Mouse (Mus musculus) embryonic facial prominence, embryonic 10.5 days (tissue): ENCODE measurements around the gene Astn2. TPM values are rescaled to one million over a fixed set of nuclear protein-coding genes. Genes with fewer than 3 reads are reported as not detected.
"Not testable (repeated sequence)": the region's sequence is repeated elsewhere in the genome, so short reads cannot be mapped to it uniquely, and the experiment has no call there.

Experiments used
- DNase-seq: peaks from one replicate; pipeline ENCODE4 v3.0.0-alpha.2; 2017; ENCODE audit warnings: low spot score
- H3K27ac ChIP-seq: fragments of 300-500 bp; sonication (generic); replicated peaks from 2 replicates; pipeline ENCODE4 v1.5.1; 2016; ENCODE audit warnings: mild to moderate bottlenecking
- H3K27me3 ChIP-seq: fragments of 300-500 bp; sonication (generic); replicated peaks from 2 replicates; pipeline ENCODE4 v1.6.1; 2016; ENCODE audit warnings: low read depth, mild to moderate bottlenecking; ENCODE audit not compliant: poor library complexity, severe bottlenecking
- H3K36me3 ChIP-seq: fragments of 300-500 bp; sonication (generic); replicated peaks from 2 replicates; pipeline ENCODE4 v1.6.1; 2016; ENCODE audit warnings: mild to moderate bottlenecking, moderate library complexity
- H3K4me1 ChIP-seq: fragments of 300-500 bp; sonication (generic); 2 replicates; pipeline ENCODE4 v1.6.1; 2016
- H3K4me3 ChIP-seq: fragments of 300-500 bp; sonication (generic); 2 replicates; pipeline ENCODE4 v1.5.1; 2016; ENCODE audit warnings: mild to moderate bottlenecking, moderate library complexity
- H3K9me3 ChIP-seq: fragments of 300-500 bp; sonication (generic); 2 replicates; pipeline ENCODE4 v1.6.1; 2016; ENCODE audit warnings: mild to moderate bottlenecking
- WGBS: fragments of 180-500 bp; shearing (Covaris S2); methylation state at CpG from one replicate; pipeline ENCODE4 v1.1.7; 2016; 5-methylcytosine and 5-hydroxymethylcytosine counted together
- polyA plus RNA-seq: library from polyadenylated mRNA; unstranded; fragments of >200 nt; fragmentation: Nextera tagmentation; extraction: Ambion mirVana; gene quantifications from 2 replicates; pipeline ENCODE4 v1.2.1, GENCODE M21; 2016

Gene Astn2
- polyA plus RNA-seq, 1 experiment from 2014 or later: 0.40 TPM

- WGBS: 44% methylated on average over 3 of the region's 3 CpGs
- no peaks in the 10 kb centered on the region for H3K9me3 ChIP-seq
- no peaks in the 10 kb centered on the region for H3K27me3 ChIP-seq
- no peaks in the 10 kb centered on the region for H3K36me3 ChIP-seq
- no peak overlapping the region for H3K4me3 ChIP-seq
- no peak overlapping the region for H3K27ac ChIP-seq
- H3K4me1 ChIP-seq: peaks cover 11% of the 10 kb centered on the region
- no peak for DNase-seq
Measured at GRCm38 (mm10) chr4:65686258-65687005, 718.0 kb downstream of the Astn2 start.

DNA sequence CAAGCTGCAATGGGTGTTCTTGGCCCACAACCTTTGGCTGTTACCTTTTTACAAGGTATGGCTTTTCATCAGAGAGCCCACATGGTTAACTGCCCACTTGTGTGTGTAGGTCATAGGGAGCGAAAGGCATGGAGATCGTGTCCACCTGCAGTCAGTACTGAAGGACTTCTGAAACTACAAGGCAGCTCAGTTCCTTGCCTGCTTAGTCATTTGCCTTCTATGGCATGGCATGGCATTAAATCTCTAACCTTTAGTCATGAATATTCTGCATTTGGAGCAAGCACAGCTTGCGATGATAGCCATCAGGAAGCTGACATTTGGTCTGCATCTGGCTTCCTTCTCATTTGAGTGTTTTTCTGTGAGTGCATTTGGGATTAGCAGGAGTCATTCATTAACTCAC, 720.0 kb downstream of the Astn2 start:
- 88% methylated on average over 3 of the region's 3 CpGs for WGBS
- Histone ChIP-seq H3K36me3 (no peaks in the 10 kb centered on the region), H3K4me1 (peaks cover 11% of the 10 kb centered on the region), H3K27ac (no peak overlapping the region), H3K9me3 (no peaks in the 10 kb centered on the region), H3K4me3 (no peak overlapping the region), H3K27me3 (no peaks in the 10 kb centered on the region)
- DNase-seq: no peak

- not testable (repeated sequence) for H3K36me3 ChIP-seq, H3K4me1 ChIP-seq, H3K4me3 ChIP-seq, DNase-seq, H3K9me3 ChIP-seq, H3K27ac ChIP-seq, H3K27me3 ChIP-seq
- WGBS: 40% methylated on average over 2 of the region's 2 CpGs
Measured at GRCm38 (mm10) chr4:65679786-65680185, 724.6 kb downstream of the Astn2 start.

DNA sequence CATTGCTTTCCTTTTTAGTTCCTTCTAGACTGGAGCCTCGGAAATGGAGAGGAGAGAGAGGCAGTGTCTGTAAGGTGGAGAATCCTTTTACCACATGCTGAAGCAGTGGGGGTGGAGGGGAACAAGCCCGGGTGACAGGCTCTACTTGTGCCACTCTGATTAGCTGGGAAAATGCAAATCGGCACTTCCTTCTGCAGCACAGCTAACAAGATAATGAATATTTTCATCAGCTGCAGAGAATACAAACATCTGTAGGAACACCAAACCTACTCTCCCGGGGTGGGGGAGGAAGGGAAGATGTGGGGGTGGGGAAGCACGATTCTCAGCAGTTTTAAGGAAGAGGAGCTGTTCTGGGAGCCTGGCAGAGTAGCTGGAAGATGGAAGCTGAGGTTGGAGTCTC, 725.5 kb downstream of the Astn2 start:
- H3K4me3 ChIP-seq: no peak overlapping the region
- no peak for DNase-seq
- H3K36me3 ChIP-seq: no peaks in the 10 kb centered on the region
- no peaks in the 10 kb centered on the region for H3K27me3 ChIP-seq
- no peak overlapping the region for H3K27ac ChIP-seq
- WGBS: 26% methylated on average over 5 of the region's 5 CpGs
- no peaks in the 10 kb centered on the region for H3K9me3 ChIP-seq
- H3K4me1 ChIP-seq: peaks cover 8% of the 10 kb centered on the region

DNA sequence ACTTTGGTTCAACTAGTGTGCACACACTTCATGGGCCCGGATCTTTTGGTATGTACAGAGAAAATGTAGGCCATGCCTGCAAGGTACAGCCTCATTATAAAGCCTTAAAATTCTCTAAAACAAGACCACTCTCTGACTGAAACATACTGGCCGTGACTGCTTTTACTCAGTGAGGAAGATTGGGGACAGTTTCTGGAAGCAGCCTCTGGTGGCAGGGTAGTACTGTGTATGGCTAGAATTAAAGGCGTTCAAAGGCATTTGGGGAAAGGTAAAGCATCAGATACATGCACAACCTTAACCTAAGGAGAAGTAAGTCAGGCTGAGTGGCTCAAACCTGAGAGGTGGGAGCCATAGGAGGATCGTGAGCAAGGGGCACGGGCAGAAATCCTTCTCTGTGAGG, 725.9 kb downstream of the Astn2 start:
- Histone ChIP-seq H3K4me1 (peaks cover 8% of the 10 kb centered on the region), H3K9me3 (no peaks in the 10 kb centered on the region), H3K36me3 (no peaks in the 10 kb centered on the region), H3K4me3 (no peak overlapping the region), H3K27ac (no peak overlapping the region), H3K27me3 (no peaks in the 10 kb centered on the region)
- 62% methylated on average over 5 of the region's 5 CpGs for WGBS
- DNase-seq: no peak

DNA sequence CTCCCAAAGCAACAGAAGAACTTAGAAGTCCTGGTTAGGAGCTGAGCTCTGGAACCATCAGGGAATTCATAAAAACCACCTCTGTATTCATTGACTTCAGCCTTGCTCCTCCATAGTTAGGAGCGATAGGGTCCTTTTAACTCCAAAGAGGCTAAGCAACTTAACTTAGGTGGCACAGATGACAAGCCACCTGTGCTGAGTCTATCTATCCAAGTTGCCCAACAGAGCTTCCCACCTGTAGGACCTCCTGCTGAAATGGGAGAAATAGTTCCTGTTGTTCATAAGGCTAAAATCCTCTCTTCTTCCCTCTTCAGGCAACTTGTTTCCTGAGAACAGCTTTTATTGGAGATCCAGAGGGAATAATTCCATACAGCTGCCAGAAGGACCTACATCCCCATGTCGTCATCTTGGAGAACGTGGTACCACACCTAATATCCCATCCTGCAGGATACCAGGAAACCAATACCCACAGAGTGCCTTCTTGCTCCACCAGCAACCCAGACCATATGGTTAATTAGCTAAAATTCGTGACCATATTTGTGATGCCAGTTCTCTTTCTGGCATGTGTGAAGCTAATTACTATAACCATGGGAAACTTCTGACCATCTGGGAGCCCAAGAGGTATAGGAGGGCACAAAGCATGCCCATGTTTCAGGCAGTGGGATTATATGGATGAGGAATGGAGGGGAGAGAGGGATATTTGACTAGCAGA, 730.0 kb downstream of the Astn2 start:
- WGBS: 91% methylated on average over 4 of the region's 4 CpGs
- no peak for DNase-seq
- Histone ChIP-seq H3K4me1 (peaks cover 8% of the 10 kb centered on the region), H3K36me3 (no peaks in the 10 kb centered on the region), H3K9me3 (no peaks in the 10 kb centered on the region), H3K27me3 (no peaks in the 10 kb centered on the region), H3K27ac (no peak overlapping the region), H3K4me3 (no peak overlapping the region)

GRCm38 (mm10) chr4:65673418-65673933, 730.9 kb downstream of the Astn2 start:
- Histone ChIP-seq H3K4me1 (no peaks in the 10 kb centered on the region), H3K27me3 (no peaks in the 10 kb centered on the region), H3K4me3 (no peak overlapping the region), H3K9me3 (no peaks in the 10 kb centered on the region), H3K27ac (no peak overlapping the region), H3K36me3 (no peaks in the 10 kb centered on the region)
- WGBS: 87% methylated on average over 4 of the region's 4 CpGs
- DNase-seq: no peak

DNA sequence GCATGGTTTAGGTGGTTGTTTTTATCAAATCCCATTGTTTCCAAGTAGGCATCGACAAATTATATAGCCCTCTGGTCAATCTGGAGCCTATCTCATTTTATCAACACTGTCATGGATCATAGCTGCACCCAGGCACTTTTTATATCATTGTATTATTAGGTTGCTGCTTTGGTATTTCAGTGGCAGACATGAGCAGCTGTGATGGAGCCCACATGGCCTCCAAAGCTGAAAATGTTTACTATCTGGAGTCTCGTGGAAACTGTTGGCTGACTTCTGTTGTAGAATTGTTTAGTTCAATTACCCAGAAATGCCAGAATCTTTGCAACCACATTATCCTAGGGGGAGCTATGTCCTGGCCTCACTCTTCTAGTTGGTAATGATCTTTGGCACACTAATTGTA, 732.1 kb downstream of the Astn2 start:
- DNase-seq: no peak
- WGBS: 75% methylated on average over 2 of the region's 2 CpGs
- no peaks in the 10 kb centered on the region for H3K36me3 ChIP-seq
- H3K4me3 ChIP-seq: no peak overlapping the region
- no peaks in the 10 kb centered on the region for H3K9me3 ChIP-seq
- H3K27me3 ChIP-seq: no peaks in the 10 kb centered on the region
- H3K27ac ChIP-seq: no peak overlapping the region
- H3K4me1 ChIP-seq: 0 out of 2 replicates have a peak, but pooled peaks cover under 1% of the 10 kb centered on the region

DNA sequence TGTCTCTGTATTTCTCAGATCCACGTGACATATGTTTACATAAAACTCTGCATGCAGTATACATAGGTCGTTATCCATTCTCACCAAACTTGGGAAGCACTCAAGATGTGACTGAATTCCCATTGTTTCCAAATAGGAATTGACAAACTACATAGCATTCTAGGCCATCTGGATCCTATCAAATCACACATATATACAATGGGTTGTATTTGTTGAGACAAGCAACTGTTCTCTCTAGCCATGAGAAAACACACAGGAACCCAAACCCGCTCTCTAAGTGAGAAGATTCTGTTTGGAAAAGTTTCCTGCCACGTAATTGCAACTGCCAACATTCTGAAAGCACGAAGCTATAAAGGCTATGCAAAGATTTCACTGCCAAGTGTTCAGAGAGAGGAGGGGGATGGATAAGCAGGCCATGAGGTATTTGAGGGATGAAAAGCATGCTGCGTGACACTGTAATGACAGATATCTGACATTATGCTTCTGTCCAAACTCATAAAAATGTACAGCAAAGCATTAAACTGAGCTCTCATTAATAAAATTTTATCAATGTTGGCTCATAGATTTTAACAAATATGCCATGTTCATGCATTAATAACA, 732.7 kb downstream of the Astn2 start:
- H3K4me1 ChIP-seq: 0 out of 2 replicates have a peak, but pooled peaks cover 4% of the 10 kb centered on the region
- WGBS: 64% methylated on average over 6 of the region's 6 CpGs
- H3K9me3 ChIP-seq: no peaks in the 10 kb centered on the region
- no peaks in the 10 kb centered on the region for H3K27me3 ChIP-seq
- no peak overlapping the region for H3K27ac ChIP-seq
- no peaks in the 10 kb centered on the region for H3K36me3 ChIP-seq
- H3K4me3 ChIP-seq: no peak overlapping the region
- DNase-seq: no peak

GRCm38 (mm10) chr4:65667030-65667610, 737.3 kb downstream of the Astn2 start:
- H3K36me3 ChIP-seq: no peaks in the 10 kb centered on the region
- H3K27me3 ChIP-seq: no peaks in the 10 kb centered on the region
- H3K4me1 ChIP-seq: peaks cover 12% of the 10 kb centered on the region; the same call in 1 of the 2 replicates
- H3K9me3 ChIP-seq: no peaks in the 10 kb centered on the region
- no peak overlapping the region for H3K4me3 ChIP-seq
- WGBS: 60% methylated on average over 5 of the region's 5 CpGs
- H3K27ac ChIP-seq: no peak overlapping the region
- DNase-seq: no peak

DNA sequence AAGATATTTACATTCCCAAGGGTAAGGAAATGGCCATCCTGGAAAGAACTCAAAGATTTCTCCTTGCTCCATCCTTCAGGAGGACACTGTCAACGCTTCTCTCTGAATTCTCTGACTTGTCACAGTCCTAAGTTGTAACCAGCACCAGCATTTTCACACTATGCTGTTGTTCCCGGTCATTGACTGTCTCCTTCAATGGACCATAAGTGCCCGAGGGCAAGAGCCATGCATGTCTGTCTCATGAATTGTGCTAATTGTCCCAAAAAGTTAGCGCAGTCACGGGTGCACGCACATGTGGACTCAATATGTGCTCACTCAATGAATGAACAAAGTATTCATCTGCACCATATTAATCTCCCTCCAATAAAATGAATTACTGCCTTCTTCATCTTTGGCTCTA, 741.2 kb downstream of the Astn2 start:
- no peaks in the 10 kb centered on the region for H3K9me3 ChIP-seq
- H3K4me3 ChIP-seq: no peak overlapping the region
- no peaks in the 10 kb centered on the region for H3K36me3 ChIP-seq
- DNase-seq: no peak
- H3K27me3 ChIP-seq: no peaks in the 10 kb centered on the region
- peaks cover 12% of the 10 kb centered on the region; the same call in 1 of the 2 replicates for H3K4me1 ChIP-seq
- H3K27ac ChIP-seq: no peak overlapping the region
- 45% methylated on average over 6 of the region's 6 CpGs for WGBS

DNA sequence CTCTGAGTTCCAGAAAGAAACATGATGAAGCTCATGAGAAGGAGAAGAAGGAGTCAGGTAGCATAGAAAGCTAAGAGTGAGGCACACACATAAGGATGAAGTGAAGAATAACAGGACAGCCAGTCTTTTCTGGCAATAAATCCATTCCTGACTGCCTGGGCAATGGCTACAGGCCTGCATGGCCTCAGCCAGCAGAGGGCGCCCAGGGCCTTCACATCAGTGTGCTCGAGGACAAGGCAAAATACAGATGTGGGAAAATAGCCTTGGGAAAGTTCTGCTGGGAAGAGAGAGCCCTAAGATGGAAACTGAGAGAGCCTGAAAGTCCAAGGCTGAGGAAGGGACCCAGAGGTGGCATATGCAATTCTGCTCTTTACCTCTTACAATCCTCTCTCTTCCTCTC, 749.7 kb downstream of the Astn2 start:
- no peaks in the 10 kb centered on the region for H3K4me1 ChIP-seq
- H3K27ac ChIP-seq: no peak overlapping the region
- no peaks in the 10 kb centered on the region for H3K27me3 ChIP-seq
- no peaks in the 10 kb centered on the region for H3K36me3 ChIP-seq
- no peaks in the 10 kb centered on the region for H3K9me3 ChIP-seq
- no peak overlapping the region for H3K4me3 ChIP-seq
- 1% methylated on average over 2 of the region's 2 CpGs for WGBS
- peak; percentile 88 for DNase-seq
